Mouse (Mus musculus) neural tube, embryonic 12.5 days (tissue): ENCODE data around the gene Spz1. TPM values are rescaled to one million over a fixed set of nuclear protein-coding genes. Genes with fewer than 3 reads are reported as not detected.
A peak's percentile ranks its signal among the peaks of the same experiment; 100 is the strongest.

ENCODE experiments used
- ATAC-seq: fragments of 200-750 bp; cut with Nextera tagmentation; 2 replicates; pipeline ENCODE4 v1.8.0; 2017; ENCODE audit warnings: low read depth, mild to moderate bottlenecking, moderate TSS enrichment, moderate library complexity; ENCODE audit not compliant: low FRiP score
- H3K27ac ChIP-seq: fragments of 300-500 bp; sonication (generic); 2 replicates; pipeline ENCODE4 v1.5.1; 2016
- H3K27me3 ChIP-seq: fragments of 300-500 bp; sonication (generic); replicated peaks from 2 replicates; pipeline ENCODE4 v1.6.1; 2016; ENCODE audit warnings: mild to moderate bottlenecking
- H3K36me3 ChIP-seq: fragments of 300-500 bp; sonication (generic); 2 replicates; pipeline ENCODE4 v1.6.1; 2016; ENCODE audit warnings: mild to moderate bottlenecking
- H3K4me1 ChIP-seq: fragments of 300-500 bp; sonication (generic); 2 replicates; pipeline ENCODE4 v1.6.1; 2016
- H3K4me2 ChIP-seq: fragments of 300-500 bp; sonication (generic); replicated peaks from 2 replicates; pipeline ENCODE4 v1.6.1; 2016; ENCODE audit warnings: mild to moderate bottlenecking
- H3K4me3 ChIP-seq: fragments of 300-500 bp; sonication (generic); 2 replicates; pipeline ENCODE4 v1.5.1; 2016
- H3K9ac ChIP-seq: fragments of 300-500 bp; sonication (generic); 2 replicates; pipeline ENCODE4 v1.6.1; 2016; ENCODE audit warnings: mild to moderate bottlenecking
- H3K9me3 ChIP-seq: fragments of 300-500 bp; sonication (generic); 2 replicates; pipeline ENCODE4 v1.6.1; 2016; ENCODE audit warnings: mild to moderate bottlenecking
- WGBS: fragments of 180-500 bp; shearing (Covaris S2); methylation state at CpG from one replicate; pipeline ENCODE4 v1.1.7; 2016; 5-methylcytosine and 5-hydroxymethylcytosine counted together
- polyA plus RNA-seq: library from polyadenylated mRNA; unstranded; fragments of >200 nt; fragmentation: Nextera tagmentation; extraction: Ambion mirVana; gene quantifications from 2 replicates; pipeline ENCODE4 v1.2.1, GENCODE M21; 2016

The Spz1 gene
- polyA plus RNA-seq, 1 experiment from 2014 or later, result not detected

GRCm38 (mm10) chr13:92557229-92557628 lies 18.7 kb downstream of the Spz1 start:
- no peaks in the 10 kb centered on the region for H3K36me3 ChIP-seq
- no peak overlapping the region for H3K9ac ChIP-seq
- peaks cover 5% of the 10 kb centered on the region; the same call in 1 of the 2 replicates for H3K4me1 ChIP-seq
- H3K9me3 ChIP-seq, result no peaks in the 10 kb centered on the region
- no peak overlapping the region for H3K27ac ChIP-seq
- WGBS, result 55% methylated on average over 2 of the region's 2 CpGs
- no peak overlapping the region for H3K4me3 ChIP-seq
- 0 out of 2 replicates have a peak, but pooled peaks have one; percentile 44 for ATAC-seq
- no peak overlapping the region for H3K4me2 ChIP-seq
- no peaks in the 10 kb centered on the region for H3K27me3 ChIP-seq

DNA sequence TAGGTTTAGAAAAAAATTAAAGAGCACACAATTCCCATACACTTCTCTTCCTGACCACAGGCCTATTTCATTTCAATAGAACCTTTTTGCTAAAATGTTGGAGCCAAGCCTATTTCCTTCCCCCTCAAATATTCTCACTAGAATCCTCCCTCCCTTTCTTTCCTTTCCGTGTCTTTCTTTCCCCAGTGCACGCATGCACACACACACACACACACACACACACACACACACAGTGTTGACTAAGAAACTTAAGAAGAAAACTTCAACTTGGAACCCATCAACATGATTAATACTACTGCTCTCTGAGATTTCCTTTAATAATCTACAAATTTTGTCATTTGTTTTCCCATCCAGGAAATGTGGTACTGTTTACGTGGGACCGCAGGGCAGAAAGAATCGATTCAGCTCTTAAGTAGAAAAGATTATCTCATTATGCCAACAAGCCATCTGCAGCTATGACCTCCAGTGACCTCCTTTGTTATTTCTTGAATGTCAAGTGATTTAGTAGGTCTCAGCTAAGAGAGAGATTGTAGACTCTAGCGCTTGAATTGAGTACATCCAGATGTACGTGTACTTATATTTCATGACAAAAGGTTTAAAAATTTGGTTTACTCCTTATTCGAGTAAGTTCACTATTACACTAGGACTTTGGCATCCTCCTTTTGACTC lies 19.4 kb downstream of the Spz1 start:
- Histone ChIP-seq H3K9me3 (peaks cover 5% of the 10 kb centered on the region), H3K27ac (no peak overlapping the region), H3K4me3 (no peak overlapping the region), H3K9ac (no peak overlapping the region), H3K36me3 (no peaks in the 10 kb centered on the region), H3K4me1 (peaks cover 5% of the 10 kb centered on the region; the same call in 1 of the 2 replicates), H3K4me2 (no peak overlapping the region), H3K27me3 (no peaks in the 10 kb centered on the region)
- ATAC-seq, result 0 out of 2 replicates have a peak, but pooled peaks have one; percentile 56
- WGBS, result 16% methylated on average over 8 of the region's 8 CpGs

- H3K9me3 ChIP-seq, result peaks cover 23% of the 10 kb centered on the region
- H3K4me3 ChIP-seq, result no peak overlapping the region
- no peak overlapping the region for H3K27ac ChIP-seq
- no peak for ATAC-seq
- 81% methylated on average over 4 of the region's 4 CpGs for WGBS
- H3K4me1 ChIP-seq, result no peaks in the 10 kb centered on the region
- no peak overlapping the region for H3K4me2 ChIP-seq
- H3K36me3 ChIP-seq, result no peaks in the 10 kb centered on the region
- no peaks in the 10 kb centered on the region for H3K27me3 ChIP-seq
- H3K9ac ChIP-seq, result no peak overlapping the region
Measured at GRCm38 (mm10) chr13:92547093-92547492, 28.9 kb downstream of the Spz1 start.

DNA sequence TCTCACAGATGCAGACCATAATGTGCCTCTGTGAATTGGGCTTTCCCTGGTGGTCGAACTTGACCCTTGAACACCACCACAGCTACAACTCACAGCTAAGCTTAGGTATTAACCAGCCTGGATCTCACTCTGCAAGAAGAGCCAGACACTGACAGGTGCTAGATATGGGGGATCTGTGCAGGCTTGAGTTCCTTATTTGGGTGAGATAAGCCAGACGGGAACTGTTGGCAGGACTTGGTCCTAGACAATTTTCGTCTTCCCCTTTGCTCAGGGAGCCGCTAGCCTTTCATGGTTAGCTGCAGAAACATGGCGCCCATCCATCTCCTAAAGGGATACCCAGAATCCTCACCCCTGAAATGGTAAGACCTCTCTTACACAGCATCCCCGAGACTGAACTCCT lies 35.0 kb downstream of the Spz1 start:
- no peak overlapping the region for H3K4me2 ChIP-seq
- H3K9ac ChIP-seq, result no peak overlapping the region
- no peaks in the 10 kb centered on the region for H3K36me3 ChIP-seq
- H3K27ac ChIP-seq, result no peak overlapping the region
- no peaks in the 10 kb centered on the region for H3K9me3 ChIP-seq
- no peaks in the 10 kb centered on the region for H3K4me1 ChIP-seq
- no peak overlapping the region for H3K4me3 ChIP-seq
- 90% methylated on average over 6 of the region's 6 CpGs for WGBS
- H3K27me3 ChIP-seq, result no peaks in the 10 kb centered on the region
- no peak for ATAC-seq

- no peak for ATAC-seq
- WGBS, result 64% methylated on average over 4 of the region's 4 CpGs
- H3K4me2 ChIP-seq, result no peak overlapping the region
Measured at GRCm38 (mm10) chr13:92539126-92539525, 36.8 kb downstream of the Spz1 start.

DNA sequence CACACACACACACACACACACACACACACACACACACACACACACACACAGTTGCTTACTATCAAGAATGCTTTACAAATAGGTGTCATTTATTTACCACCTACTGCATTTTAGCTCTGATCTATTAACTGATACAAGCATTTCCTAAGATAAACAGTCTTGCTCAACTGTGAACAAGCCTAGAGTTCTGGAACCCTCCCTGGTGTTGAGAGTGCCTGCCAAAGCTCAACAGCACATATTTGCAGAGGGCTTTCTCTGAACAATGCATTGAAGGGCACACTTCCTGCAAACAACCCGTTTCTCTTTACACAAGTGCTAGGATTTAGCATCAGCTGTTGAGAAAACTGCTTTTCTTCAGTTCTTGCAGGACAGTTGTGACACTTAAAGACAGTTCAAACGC lies 42.2 kb downstream of the Spz1 start:
- no peak overlapping the region for H3K4me3 ChIP-seq
- peaks cover 4% of the 10 kb centered on the region; the same call in 1 of the 2 replicates for H3K4me1 ChIP-seq
- H3K9me3 ChIP-seq, result no peaks in the 10 kb centered on the region
- H3K27ac ChIP-seq, result no peak overlapping the region
- H3K36me3 ChIP-seq, result no peaks in the 10 kb centered on the region
- no peak for ATAC-seq
- H3K9ac ChIP-seq, result no peak overlapping the region
- H3K4me2 ChIP-seq, result no peak overlapping the region
- H3K27me3 ChIP-seq, result no peaks in the 10 kb centered on the region
- 56% methylated on average over 2 of the region's 2 CpGs for WGBS

More at GRCm38 (mm10) chr13:92539126-92539525, 36.8 kb downstream of the Spz1 start:
- Histone ChIP-seq H3K4me1 (no peaks in the 10 kb centered on the region), H3K27ac (no peak overlapping the region), H3K4me3 (no peak overlapping the region), H3K9me3 (no peaks in the 10 kb centered on the region), H3K36me3 (no peaks in the 10 kb centered on the region), H3K9ac (no peak overlapping the region), H3K27me3 (no peaks in the 10 kb centered on the region)

- H3K27ac ChIP-seq, result no peak overlapping the region
- H3K9ac ChIP-seq, result no peak overlapping the region
- peaks cover 4% of the 10 kb centered on the region; the same call in 1 of the 2 replicates for H3K4me1 ChIP-seq
- no peaks in the 10 kb centered on the region for H3K27me3 ChIP-seq
- no peak overlapping the region for H3K4me3 ChIP-seq
- H3K36me3 ChIP-seq, result no peaks in the 10 kb centered on the region
- no peaks in the 10 kb centered on the region for H3K9me3 ChIP-seq
- 77% methylated on average over 2 of the region's 2 CpGs for WGBS
- ATAC-seq, result no peak
- H3K4me2 ChIP-seq, result no peak overlapping the region
Measured at GRCm38 (mm10) chr13:92532216-92532615, 43.8 kb downstream of the Spz1 start.

DNA sequence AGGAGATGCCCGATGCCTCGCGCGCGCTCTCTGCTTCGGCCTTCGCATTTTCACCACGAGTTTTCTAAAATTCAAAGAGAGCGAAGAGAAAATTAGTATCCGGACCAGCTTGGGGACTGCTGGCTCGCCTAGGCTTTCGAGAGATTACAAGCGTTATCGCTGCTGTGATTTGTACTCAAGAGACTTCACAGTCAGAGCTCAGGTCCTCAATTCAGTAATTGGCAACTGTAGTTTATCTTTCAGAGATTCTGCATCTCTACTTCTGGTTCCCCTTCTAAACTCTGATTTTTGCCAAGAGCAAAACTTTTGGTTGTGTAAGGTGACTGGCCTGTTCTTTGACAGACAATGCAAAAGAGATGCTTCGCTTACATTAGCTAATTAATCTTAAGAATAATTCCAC lies 44.7 kb downstream of the Spz1 start:
- H3K36me3 ChIP-seq, result no peaks in the 10 kb centered on the region
- peak overlapping the region; percentile 56 for H3K4me3 ChIP-seq
- no peaks in the 10 kb centered on the region for H3K9me3 ChIP-seq
- 4% methylated on average over 15 of the region's 15 CpGs for WGBS
- peaks cover 4% of the 10 kb centered on the region; the same call in 1 of the 2 replicates for H3K4me1 ChIP-seq
- H3K27me3 ChIP-seq, result no peaks in the 10 kb centered on the region
- 0 out of 2 replicates have a peak overlapping the region, but pooled peaks have one; percentile 87 for H3K27ac ChIP-seq
- ATAC-seq, result peak; percentile 22; the same call in 1 of the 2 replicates
- peak overlapping the region; percentile 76 for H3K9ac ChIP-seq
- H3K4me2 ChIP-seq, result peak overlapping the region; percentile 63

GRCm38 (mm10) chr13:92530721-92531211 lies 45.2 kb downstream of the Spz1 start, which contains the start of gene Zfyve16:
Gene Zfyve16 (minus strand): TSS chr13:92530868.
- H3K9me3 ChIP-seq, result no peaks in the 10 kb centered on the region
- peak within 1 kb of the TSS; percentile 76 for H3K9ac ChIP-seq
- under 1% methylated on average over 46 of the region's 46 CpGs for WGBS
- no peaks in the 10 kb centered on the region for H3K36me3 ChIP-seq
- peak within 1 kb of the TSS; percentile 87 for H3K27ac ChIP-seq
- peak; percentile 99 for ATAC-seq
- peak within 1 kb of the TSS; percentile 63 for H3K4me2 ChIP-seq
- H3K4me1 ChIP-seq, result peaks cover 4% of the 10 kb centered on the region; the same call in 1 of the 2 replicates
- H3K4me3 ChIP-seq, result peak within 1 kb of the TSS; percentile 56
- H3K27me3 ChIP-seq, result no peaks in the 10 kb centered on the region

GRCm38 (mm10) chr13:92529828-92530720 lies 45.9 kb downstream of the Spz1 start:
- 4% methylated on average over 47 of the region's 47 CpGs for WGBS
- H3K4me2 ChIP-seq, result peak overlapping the region; percentile 63
- H3K4me1 ChIP-seq, result peaks cover 4% of the 10 kb centered on the region; the same call in 1 of the 2 replicates
- peak overlapping the region; percentile 56 for H3K4me3 ChIP-seq
- H3K27ac ChIP-seq, result peak overlapping the region; percentile 87
- peak overlapping the region; percentile 76 for H3K9ac ChIP-seq
- H3K9me3 ChIP-seq, result no peaks in the 10 kb centered on the region
- no peaks in the 10 kb centered on the region for H3K27me3 ChIP-seq
- ATAC-seq, result peak; percentile 93
- H3K36me3 ChIP-seq, result no peaks in the 10 kb centered on the region
